Mouse (Mus musculus) layer of hippocampus, adult 2 months (tissue): ENCODE measurements around the gene Nos3. TPM values are rescaled to one million over a fixed set of nuclear protein-coding genes. Genes with fewer than 3 reads are reported as not detected.

Experiments used
- DNase-seq, 2 experiments: peaks; one replicate each; pipeline ENCODE4 v3.0.0; 2022; ENCODE audit warnings: low spot score in 2 of 2
- H3K27ac ChIP-seq: fragments of 200-600 bp; 2 replicates; pipeline ENCODE4 v1.8.1; 2022
- H3K4me3 ChIP-seq: fragments of 200-600 bp; 2 replicates; pipeline ENCODE4 v1.8.1; 2022; ENCODE audit warnings: mild to moderate bottlenecking
- CTCF ChIP-seq: fragments of 200-600 bp; conservative IDR thresholded peaks from 2 replicates; pipeline ENCODE4 v1.8.1; 2022; ENCODE audit warnings: antibody characterized with exemption, mild to moderate bottlenecking, moderate library complexity
- long read RNA-seq, 2 experiments: library from polyadenylated mRNA; stranded (forward); transcript quantifications; one replicate each; pipeline ENCODE4 v2.0.0; 2021; ENCODE audit warnings: borderline mapping rate in 2 of 2
- total RNA-seq, 2 experiments: library from RNA; stranded (reverse); gene quantifications; 2 replicates each; pipeline ENCODE4 v1.2.3; 2021

The Nos3 gene
- 1 to 10 TPM; 6.6 to 7.8 TPM for total RNA-seq
- long read RNA-seq, experiment 1, full-length matches to known transcripts = 15 of 20 reads
- long read RNA-seq, experiment 1, partial matches to known transcripts = 2 of 20 reads
- long read RNA-seq, experiment 1, other reads (novel, unspliced or antisense) = 3 of 20 reads
- long read RNA-seq, experiment 2, full-length matches to known transcripts = 5 of 22 reads
- long read RNA-seq, experiment 2, partial matches to known transcripts = 5 of 22 reads
- long read RNA-seq, experiment 2, other reads (novel, unspliced or antisense) = 12 of 22 reads

DNA sequence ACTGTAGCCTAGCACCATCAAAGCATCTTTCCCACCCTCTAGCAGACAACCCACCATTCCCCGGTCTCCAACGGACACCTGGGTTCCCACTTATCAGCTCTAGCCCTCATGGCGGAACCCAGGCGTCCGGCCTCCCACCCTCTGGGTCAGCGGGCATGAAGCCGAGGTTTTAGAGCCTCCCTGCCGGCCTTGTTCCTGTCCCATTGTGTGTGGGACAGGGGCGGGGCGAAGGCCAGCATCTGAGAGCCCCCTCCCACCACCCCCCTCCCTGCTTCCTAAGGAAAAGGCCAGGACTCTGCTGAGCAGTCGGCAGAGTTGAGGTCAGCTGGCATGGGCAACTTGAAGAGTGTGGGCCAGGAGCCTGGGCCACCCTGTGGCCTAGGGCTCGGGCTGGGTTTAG lies at the start of gene Nos3:
TSS of gene Nos3 (plus strand) at position 303 of the 400 bp plus-strand sequence.
- Histone ChIP-seq H3K4me3 (peak within 1 kb of the TSS; percentile 38), H3K27ac (peak within 1 kb of the TSS; percentile 67)
- TF ChIP-seq CTCF = no peak
- DNase-seq = no peak

DNA sequence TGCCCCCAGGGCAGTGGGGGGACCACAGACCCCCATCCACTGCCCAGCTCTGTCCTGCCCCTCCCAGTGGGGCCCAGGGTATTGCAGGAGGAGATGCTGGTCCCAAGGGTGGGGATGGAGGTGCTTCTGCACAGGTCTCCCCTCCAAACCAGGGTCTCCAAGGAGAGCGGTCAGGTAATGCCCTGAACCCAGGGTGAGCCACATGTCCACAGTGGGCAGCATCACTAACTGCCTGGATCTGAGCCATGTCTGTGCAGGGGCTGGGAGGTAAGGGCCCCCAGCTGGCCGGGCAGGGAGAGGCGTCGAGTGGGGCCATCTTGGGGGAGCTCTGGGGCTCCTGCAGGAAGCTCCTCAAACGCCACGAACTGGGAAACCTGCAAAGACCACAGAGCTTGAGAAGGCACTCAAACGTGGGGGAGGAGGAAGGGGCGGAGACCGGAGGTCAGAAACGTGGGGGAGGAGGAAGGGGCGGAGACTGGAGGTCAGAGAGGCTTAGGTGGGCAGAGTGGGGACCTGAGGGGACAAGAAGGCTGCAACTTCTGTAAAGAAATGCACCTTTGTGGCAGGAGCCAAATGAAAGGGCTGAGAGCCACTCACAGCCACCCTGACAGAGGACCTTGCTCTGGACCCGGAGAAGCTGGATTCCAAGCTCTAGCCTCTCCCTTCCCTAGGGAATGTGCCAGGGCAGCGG lies 44.7 kb upstream of the Nos3 start:
- no peak for DNase-seq
- Histone ChIP-seq H3K27ac (no peak overlapping the region), H3K4me3 (no peak overlapping the region)
- no peak for TF ChIP-seq CTCF

DNA sequence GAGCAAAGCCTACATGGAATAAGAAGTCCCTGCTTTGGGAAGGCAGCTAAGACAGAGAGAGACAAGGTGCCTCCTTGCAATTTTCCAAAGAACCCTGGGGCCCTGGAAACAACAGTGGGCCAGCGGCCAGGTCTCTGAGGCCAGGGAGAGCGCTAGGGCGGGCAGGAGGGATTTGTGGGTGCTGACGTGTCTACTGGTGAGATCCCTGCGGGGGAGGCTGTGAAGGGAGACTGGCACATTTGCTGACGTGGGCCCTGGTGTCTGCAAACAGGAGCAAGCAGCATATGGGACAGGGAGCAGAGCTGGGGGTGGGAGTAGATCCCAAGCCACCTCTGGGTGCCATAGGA lies 44.2 kb upstream of the Nos3 start:
- TF ChIP-seq CTCF = no peak
- Histone ChIP-seq H3K27ac (no peak overlapping the region), H3K4me3 (no peak overlapping the region)
- peak; percentile 23 to 29 for DNase-seq

DNA sequence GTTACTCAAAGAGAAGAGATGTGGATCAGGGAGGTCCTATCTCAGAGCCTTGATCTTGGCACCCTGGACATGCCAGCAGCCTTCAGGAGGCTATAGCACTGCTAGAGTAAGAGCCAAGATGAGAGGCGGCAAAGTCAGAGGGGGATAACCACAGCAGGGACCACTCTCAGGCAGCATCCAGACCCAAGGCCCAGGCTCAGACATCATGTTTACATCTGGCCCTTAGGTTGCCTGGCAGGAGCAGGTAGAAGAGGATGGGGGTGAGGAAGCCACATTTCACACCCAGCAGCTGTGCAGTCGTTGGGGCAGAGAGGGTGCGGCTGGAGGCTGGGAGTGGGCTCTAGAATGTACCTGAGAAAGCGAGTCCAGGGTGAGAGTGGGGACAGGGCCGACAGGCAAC lies 43.7 kb upstream of the Nos3 start:
- no peak overlapping the region for H3K4me3 ChIP-seq
- H3K27ac ChIP-seq = no peak overlapping the region
- DNase-seq = no peak
- TF ChIP-seq CTCF = no peak

DNA sequence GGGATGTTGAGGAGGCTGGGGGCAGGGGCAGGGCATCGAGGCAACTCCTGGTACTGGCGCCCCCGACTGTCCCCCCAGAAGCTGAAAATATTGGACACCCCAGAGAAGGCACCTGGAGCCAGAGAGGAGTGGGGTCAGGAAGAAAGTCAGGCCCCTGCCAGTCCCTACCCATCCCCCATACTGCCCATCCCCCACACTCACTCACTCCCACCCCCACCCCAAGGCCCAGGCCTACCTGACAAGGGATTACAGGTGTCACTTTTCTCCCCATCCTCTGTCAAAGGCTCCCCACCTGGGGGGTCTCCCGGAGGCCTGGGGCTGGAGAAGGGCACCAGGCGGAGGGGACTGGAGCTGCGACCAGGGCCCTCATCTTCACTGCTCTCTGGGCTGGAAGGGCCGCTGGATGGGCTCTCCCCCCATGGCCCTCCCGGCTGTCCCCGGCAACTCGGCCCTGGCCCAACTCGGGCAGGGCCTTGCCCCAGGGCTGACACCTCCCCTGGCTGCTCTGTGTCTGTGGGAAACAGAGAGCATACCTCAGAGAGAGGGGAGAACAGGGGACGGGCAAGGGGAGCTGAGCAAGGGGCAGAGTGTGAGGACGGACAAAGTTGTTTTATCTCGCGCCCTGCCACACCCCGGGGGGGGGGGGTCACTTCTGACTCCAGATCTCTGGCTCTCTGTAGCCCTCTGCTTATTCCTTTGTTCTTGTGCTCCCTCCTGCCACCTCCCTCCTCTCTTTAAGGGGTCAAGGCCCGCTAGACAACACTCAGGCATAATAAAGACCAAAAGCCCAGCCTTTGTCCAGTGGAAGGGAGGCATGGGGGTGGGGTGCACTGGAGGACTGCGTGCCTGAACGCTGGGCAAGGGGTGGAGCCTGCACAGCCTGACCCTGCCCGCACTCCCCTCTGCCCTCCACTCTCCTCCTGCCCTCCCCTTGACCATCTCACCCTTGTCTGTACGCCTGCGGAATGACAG lies 42.6 kb upstream of the Nos3 start:
- Histone ChIP-seq H3K4me3 (no peak overlapping the region), H3K27ac (no peak overlapping the region)
- no peak for DNase-seq
- TF ChIP-seq CTCF = no peak

DNA sequence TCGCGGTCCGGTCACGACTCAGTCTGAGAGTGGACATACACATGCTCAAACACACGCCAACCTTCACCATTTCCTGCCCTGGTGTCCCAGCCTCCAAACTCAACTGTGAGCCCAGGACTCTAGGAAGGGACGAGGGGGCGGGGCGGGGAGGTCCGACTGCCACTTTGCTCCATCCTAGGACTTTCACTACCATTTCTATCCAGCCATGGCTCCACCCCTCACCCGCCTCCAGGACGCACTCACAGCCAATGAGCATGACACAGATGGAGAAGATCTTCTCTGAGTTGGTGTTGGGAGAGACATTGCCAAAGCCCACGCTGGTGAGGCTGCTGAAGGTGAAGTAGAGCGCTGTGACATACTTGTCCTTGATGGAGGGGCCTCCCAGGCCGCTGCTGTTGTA lies 39.4 kb upstream of the Nos3 start:
- DNase-seq = no peak
- Histone ChIP-seq H3K27ac (no peak overlapping the region), H3K4me3 (no peak overlapping the region)
- TF ChIP-seq CTCF = no peak

DNA sequence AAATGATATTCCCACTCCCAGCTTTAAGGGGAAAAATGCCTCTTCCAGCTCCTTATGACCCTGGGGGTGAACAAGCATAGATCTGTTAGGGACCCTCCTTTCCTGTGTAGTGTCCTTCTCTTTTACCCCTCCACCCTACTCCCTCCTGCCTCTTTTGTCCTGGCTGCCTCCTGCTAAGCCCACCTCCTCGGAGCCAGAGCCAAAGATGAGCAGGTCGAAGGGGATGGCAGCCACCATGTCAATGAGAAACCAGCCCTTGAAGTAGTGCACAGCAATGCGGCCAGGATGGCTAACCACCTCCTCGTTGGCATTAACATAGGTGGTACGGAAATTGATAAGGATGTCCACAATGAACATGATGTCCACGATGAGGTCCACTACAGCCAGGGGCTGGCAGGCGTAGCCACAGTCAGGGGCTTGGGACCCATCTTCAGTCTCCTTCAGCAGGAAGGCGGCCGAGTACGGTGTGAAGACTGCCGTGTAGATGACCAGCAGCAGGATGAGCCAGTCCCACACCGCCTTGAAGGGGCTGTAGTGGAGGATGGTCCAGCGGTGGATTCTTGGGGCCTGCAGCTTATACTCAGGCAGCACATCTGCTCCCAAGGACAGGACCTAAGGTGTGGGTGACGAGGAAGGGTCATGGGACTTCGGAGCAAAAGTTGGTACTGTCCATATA lies 38.3 kb upstream of the Nos3 start:
- no peak overlapping the region for H3K4me3 ChIP-seq
- H3K27ac ChIP-seq = no peak overlapping the region
- no peak for TF ChIP-seq CTCF
- no peak for DNase-seq

DNA sequence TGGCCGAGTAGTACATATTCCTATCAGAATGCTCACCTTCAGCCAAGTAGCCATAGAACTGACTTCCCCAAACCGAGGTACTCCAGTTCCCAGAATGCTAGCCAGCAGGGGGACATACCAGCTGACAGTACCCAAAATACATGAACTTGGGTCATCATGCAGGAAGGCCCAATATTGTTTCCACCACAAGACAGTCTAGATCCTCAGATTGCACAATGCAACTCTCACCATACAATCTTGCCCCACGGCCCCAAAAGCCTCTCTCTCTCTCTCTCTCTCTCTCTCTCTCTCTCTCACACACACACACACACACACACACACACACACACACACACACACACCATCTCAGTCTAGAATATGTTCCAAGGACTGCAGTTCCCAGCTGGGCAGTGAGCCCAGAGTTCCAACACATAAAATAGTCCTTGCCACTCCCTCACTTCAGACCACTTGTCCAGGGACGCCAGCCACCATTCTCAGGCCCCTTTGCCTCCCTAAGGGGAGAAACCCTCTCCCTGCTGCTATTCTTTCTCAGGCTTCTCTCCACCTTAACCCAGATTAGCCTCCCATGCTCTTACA lies 37.7 kb upstream of the Nos3 start:
- no peak for TF ChIP-seq CTCF
- H3K27ac ChIP-seq = no peak overlapping the region
- no peak for DNase-seq
- H3K4me3 ChIP-seq = no peak overlapping the region

DNA sequence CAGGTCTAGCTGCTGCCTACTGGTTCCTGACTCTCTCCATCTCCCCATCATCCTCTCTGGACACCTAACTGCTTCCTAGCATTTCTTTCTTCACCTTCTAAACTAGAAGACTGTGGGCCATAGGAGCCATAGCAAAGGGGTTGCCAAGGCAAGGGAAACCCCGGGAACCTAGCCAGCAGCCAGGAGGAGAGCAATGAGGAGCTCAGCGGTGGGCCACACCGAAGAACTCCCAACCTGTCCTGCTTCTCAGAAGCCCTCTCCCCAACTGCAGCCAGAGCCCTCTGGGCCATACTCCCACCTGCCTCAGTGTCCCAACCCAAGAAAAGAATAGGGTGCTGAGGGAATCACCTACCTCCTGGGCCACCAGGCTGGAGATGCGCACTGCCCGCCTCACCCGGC lies 35.8 kb upstream of the Nos3 start:
- no peak for DNase-seq
- Histone ChIP-seq H3K4me3 (no peak overlapping the region; the same call in 1 of the 2 replicates), H3K27ac (no peak overlapping the region)
- TF ChIP-seq CTCF = no peak

DNA sequence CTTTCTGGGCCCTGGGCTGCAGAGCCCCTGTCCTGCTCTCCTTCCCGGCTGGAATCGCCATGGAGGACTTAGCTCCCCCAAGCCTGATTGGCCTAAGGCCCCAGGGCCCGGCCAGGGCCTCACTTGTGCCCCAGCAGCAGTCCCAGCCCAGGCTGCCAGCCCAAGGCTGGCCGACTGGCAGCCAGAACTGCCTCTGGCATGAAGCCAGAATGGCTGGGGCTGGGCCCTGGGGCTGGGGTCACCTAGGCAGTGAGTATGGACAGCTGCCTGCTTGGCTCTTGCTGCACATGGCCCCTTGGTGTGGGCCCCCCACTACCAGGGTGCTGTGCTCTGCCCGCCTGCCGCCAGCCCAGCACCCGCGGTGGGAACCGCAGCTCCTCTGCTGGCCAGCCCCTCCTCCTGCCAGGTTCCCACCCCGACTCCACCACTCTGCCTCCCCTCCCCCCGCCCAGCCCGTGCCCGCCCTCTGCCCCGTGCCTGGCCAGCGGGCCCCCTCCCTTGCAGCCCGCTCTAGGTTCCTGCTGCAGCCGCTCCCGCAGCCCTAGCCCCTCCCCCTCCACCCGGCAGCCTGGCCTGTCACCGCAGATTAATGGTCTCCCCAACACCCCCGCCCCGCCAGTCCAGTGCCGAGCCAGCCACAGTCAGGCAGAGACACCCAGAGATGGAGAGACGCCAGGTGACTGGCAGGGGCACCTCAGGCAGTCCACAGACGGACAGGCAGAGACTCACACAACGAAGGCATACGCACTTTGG lies 35.2 kb upstream of the Nos3 start:
- no peak for DNase-seq
- Histone ChIP-seq H3K4me3 (peak overlapping the region; percentile 24; the same call in 1 of the 2 replicates), H3K27ac (no peak overlapping the region)
- TF ChIP-seq CTCF = no peak

DNA sequence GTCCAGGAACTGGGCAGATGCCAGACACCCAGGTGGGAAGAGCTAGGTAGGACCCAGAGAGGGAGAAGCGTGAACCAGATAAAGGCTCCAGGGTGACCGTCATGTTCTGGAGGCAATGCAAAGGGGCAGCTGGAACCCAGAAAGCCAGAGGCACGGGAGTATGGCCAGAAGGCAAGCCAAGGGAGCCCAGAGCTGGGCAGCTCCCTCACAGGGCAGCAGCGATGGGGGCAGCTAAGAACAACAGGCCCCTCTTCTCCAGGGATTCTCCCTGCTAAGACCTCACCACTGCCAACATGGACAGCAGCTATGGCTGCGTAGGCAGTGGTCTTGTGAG lies 34.7 kb upstream of the Nos3 start:
- TF ChIP-seq CTCF = no peak
- Histone ChIP-seq H3K27ac (no peak overlapping the region), H3K4me3 (no peak overlapping the region)
- no peak for DNase-seq

DNA sequence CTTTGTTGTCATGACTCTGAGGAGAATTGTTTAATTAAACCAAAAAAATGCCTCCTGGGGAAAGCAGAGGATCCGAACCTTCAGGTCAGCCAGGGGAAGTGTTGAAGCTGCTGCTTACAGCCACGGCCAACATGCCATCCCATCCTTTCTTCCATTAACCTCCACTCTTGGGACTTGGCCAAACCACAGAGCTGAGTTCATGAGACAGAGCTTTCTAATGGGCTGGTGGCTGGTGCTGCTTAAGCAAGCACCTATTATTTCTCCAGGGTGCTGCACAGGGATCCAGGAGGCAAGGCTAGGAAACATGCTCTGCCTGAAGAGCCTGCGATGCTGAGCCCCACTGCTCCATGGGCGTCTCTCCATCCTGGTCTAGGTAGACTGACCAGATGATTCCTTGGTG lies 32.2 kb upstream of the Nos3 start:
- no peak for DNase-seq
- no peak overlapping the region for H3K4me3 ChIP-seq
- no peak for TF ChIP-seq CTCF
- H3K27ac ChIP-seq = no peak overlapping the region
